Mouse (Mus musculus) limb, embryonic 14.5 days (tissue): Measurements from ENCODE around the gene P4hb. TPM values are rescaled to one million over a fixed set of nuclear protein-coding genes. Genes with fewer than 3 reads are reported as not detected.

Experiments used
- ATAC-seq: fragments of 200-750 bp; cut with Nextera tagmentation; 2 replicates; pipeline ENCODE4 v1.8.0; 2017; ENCODE audit warnings: low read depth, moderate number of reproducible peaks, moderate TSS enrichment; ENCODE audit not compliant: low FRiP score
- DNase-seq: peaks from one replicate; pipeline ENCODE4 v3.0.0-alpha.2; 2015; ENCODE audit warnings: low spot score
- H3K27ac ChIP-seq: fragments of 300-500 bp; sonication (generic); replicated peaks from 2 replicates; pipeline ENCODE4 v1.5.1; 2014; ENCODE audit warnings: low read depth, mild to moderate bottlenecking, low read length, moderate library complexity, mixed read lengths
- H3K27me3 ChIP-seq: fragments of 300-500 bp; sonication (generic); 2 replicates; pipeline ENCODE4 v1.6.1; 2014; ENCODE audit warnings: low read length, mixed read lengths; ENCODE audit not compliant: control insufficient read depth, insufficient read depth
- H3K36me3 ChIP-seq: fragments of 300-500 bp; sonication (generic); 2 replicates; pipeline ENCODE4 v1.6.1; 2014; ENCODE audit warnings: mild to moderate bottlenecking, low read length, moderate library complexity, mixed read lengths; ENCODE audit not compliant: control insufficient read depth, insufficient read depth
- H3K4me1 ChIP-seq: fragments of 300-500 bp; sonication (generic); 2 replicates; pipeline ENCODE4 v1.6.1; 2014; ENCODE audit warnings: antibody characterized with exemption, low read length, mixed read lengths; ENCODE audit not compliant: control insufficient read depth, insufficient read depth
- H3K4me2 ChIP-seq: fragments of 300-500 bp; sonication (generic); replicated peaks from 2 replicates; pipeline ENCODE4 v1.6.1; 2014; ENCODE audit warnings: low read depth, mild to moderate bottlenecking, low read length, moderate library complexity; ENCODE audit not compliant: severe bottlenecking
- H3K4me3 ChIP-seq: fragments of 300-500 bp; sonication (generic); replicated peaks from 2 replicates; pipeline ENCODE4 v1.5.1; 2014; ENCODE audit warnings: low read length
- H3K9ac ChIP-seq: fragments of 300-500 bp; sonication (generic); 2 replicates; pipeline ENCODE4 v1.6.1; 2014; ENCODE audit warnings: mild to moderate bottlenecking, low read depth, low read length, moderate library complexity; ENCODE audit not compliant: severe bottlenecking
- H3K9me3 ChIP-seq: fragments of 300-500 bp; sonication (generic); 2 replicates; pipeline ENCODE4 v1.6.1; 2016; ENCODE audit warnings: low read length; ENCODE audit not compliant: control insufficient read depth
- POLR2A ChIP-seq: fragments of 200-500 bp; IDR thresholded peaks from 2 replicates; pipeline ENCODE4 v1.8.0; 2012; ENCODE audit warnings: inconsistent platforms, mild to moderate bottlenecking, moderate library complexity, borderline replicate concordance; ENCODE audit not compliant: insufficient read depth, insufficient read length; ENCODE audit errors: extremely low read depth
- WGBS: fragments of 180-500 bp; shearing (Covaris S2); extraction: QIAGEN DNeasy Blood & Tissue Kit; methylation state at CpG from one replicate; pipeline ENCODE4 v1.1.7; 2014; 5-methylcytosine and 5-hydroxymethylcytosine counted together
- polyA plus RNA-seq, 2 experiments: library from polyadenylated mRNA; depleted of rRNA in 1 of 2; stranded (reverse) in 1 of 2; unstranded in 1 of 2; fragments of >200 nt; fragmentation: Nextera tagmentation in 1 of 2; extraction: Ambion mirVana in 1 of 2; gene quantifications; 2 replicates each; pipeline versions ENCODE4 v1.2.1 to v1.2.3; 2012 to 2014

The P4hb gene
- polyA plus RNA-seq, 2 experiments, result 645 to 988 TPM

DNA sequence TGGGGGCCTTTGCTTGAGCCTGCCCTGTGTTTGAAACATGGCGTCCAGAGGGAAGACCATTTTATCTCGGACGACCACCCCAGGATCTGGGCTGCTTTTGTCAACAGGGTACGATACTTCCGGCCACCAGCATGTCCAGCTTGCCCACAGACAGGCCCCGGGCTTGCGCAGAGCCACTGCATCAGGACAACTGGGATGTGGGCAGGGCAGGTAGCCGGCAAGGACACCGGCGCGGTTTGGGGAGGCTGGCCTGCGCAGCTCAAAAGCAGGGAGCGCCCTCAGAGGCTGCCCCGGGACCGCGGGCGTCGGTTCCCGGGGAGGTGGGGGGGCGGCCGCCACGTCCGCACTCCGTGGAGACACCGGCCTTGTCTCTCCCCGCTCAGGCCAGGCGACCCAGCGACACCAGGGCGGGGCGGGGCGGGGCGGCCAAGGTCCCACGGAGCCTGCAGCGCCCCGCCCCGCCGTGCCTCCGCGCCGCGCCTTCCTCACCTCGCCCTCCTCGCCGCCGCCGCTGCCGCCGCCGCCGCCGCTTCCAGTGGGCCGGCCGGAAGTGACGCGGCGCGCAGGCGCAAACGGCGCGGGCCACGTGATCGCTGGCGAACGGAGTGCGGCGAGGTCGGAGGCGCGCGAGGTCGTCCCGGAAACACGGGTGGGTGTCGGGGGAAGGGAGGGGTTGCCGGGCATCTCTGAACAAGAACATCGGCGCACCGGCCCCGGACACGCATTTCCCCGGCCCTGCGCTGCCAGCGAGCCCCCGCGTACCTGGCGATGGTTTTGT is 23.7 kb downstream of the P4hb start, which contains the start of gene Mcrip1:
Gene Mcrip1, minus strand, starts transcription at position 560 of the 778 bp plus-strand sequence.
- peaks cover 12% of the 10 kb centered on the region for H3K4me1 ChIP-seq
- WGBS, result under 1% methylated on average over 63 of the region's 87 CpGs
- peak within 1 kb of the TSS; percentile 90 for H3K27ac ChIP-seq

DNA sequence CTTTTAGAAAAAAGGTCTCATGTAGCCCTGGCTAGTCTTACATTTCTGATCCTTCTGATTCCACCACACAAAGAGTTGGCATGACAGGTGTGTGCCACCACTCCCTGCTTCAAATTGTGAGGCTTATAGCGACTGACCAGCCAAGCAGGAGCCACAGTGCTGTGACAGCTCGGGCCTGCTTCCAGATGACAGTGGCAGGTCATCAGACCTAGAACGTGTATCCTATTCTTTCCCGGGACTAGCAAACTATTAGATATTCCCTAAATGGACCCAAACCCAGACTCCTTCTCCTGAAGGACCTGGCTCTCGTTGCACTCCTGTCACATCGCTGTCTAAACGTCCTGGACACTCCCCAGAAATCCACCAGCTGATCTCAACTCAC is 24.3 kb downstream of the P4hb start:
- no peaks in the 10 kb centered on the region for H3K9me3 ChIP-seq
- H3K27me3 ChIP-seq, result no peaks in the 10 kb centered on the region
- H3K4me2 ChIP-seq, result peak overlapping the region; percentile 67
- no peak for DNase-seq
- no peak for ATAC-seq
- peak overlapping the region; percentile 90 for H3K27ac ChIP-seq
- TF ChIP-seq POLR2A, result no peak
- peaks cover 15% of the 10 kb centered on the region for H3K36me3 ChIP-seq
- peaks cover 12% of the 10 kb centered on the region for H3K4me1 ChIP-seq
- H3K4me3 ChIP-seq, result peak overlapping the region; percentile 98
- 22% methylated on average over 7 of the region's 7 CpGs for WGBS
- peak overlapping the region; percentile 98 for H3K9ac ChIP-seq

More for the DNA sequence above, 23.7 kb downstream of the P4hb start, which contains the start of gene Mcrip1:
- Histone ChIP-seq H3K4me2 (peak within 1 kb of the TSS; percentile 67), H3K9ac (peak within 1 kb of the TSS; percentile 98), H3K36me3 (peaks cover 9% of the 10 kb centered on the region), H3K9me3 (no peaks in the 10 kb centered on the region), H3K4me3 (peak within 1 kb of the TSS; percentile 98), H3K27me3 (no peaks in the 10 kb centered on the region)
- 0 out of 2 replicates have a peak, but pooled peaks have one; percentile 38 for TF ChIP-seq POLR2A
- ATAC-seq (peak; percentile 91), DNase-seq (peak; percentile 85)

DNA sequence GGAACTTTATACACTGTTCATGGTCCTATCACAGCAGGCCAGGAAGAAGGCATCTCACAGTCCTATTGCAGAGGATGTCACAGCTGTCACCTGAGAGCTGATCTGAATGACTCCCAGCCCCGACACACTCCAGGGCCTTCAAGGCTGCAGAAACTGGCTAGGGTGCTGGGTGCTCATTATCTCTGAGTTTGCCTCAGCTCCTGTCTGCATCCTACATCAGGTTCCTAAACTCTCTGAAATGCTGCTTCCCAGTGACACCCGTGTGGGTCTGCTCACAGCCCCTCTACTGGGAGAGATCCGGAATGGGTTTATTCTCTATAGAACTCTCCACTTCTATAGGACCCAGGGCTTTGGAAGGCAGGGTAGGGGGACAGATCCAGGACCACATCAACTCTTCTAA is 24.8 kb downstream of the P4hb start:
- TF ChIP-seq POLR2A, result no peak
- DNase-seq (no peak), ATAC-seq (no peak)
- H3K4me3 ChIP-seq, result peak overlapping the region; percentile 98
- H3K36me3 ChIP-seq, result peaks cover 20% of the 10 kb centered on the region
- peak overlapping the region; percentile 98; the same call in 1 of the 2 replicates for H3K9ac ChIP-seq
- H3K27ac ChIP-seq, result no peak overlapping the region
- H3K4me2 ChIP-seq, result peak overlapping the region; percentile 67
- H3K27me3 ChIP-seq, result no peaks in the 10 kb centered on the region
- H3K4me1 ChIP-seq, result peaks cover 12% of the 10 kb centered on the region
- H3K9me3 ChIP-seq, result no peaks in the 10 kb centered on the region
- WGBS, result 89% methylated on average over 3 of the region's 3 CpGs

DNA sequence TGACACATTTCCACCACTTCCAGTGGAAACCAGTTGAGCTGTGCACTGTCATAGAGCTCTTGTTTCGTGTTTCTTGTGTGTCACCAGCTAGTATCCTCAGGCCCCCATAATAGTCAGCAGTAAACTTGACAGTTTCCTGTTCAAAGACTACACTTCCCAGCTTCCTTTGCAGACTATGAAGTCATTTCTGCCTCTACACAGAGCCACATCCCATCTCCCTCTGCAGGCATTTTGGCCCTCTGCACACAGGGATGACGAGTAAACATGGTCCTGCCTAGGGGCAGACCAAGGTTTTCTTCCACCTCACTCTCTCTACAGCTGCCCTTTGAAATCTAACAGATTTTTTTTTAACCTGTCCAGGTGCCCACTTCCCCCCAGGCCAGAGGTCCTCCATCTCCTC is 25.6 kb downstream of the P4hb start:
- no peak overlapping the region for H3K27ac ChIP-seq
- 61% methylated on average over 2 of the region's 2 CpGs for whole genome bisulfite sequencing
- H3K27me3 ChIP-seq, result no peaks in the 10 kb centered on the region
- DNase-seq (no peak), ATAC-seq (no peak)
- H3K4me3 ChIP-seq, result no peak overlapping the region
- no peaks in the 10 kb centered on the region for H3K9me3 ChIP-seq
- H3K9ac ChIP-seq, result 0 out of 2 replicates have a peak overlapping the region, but pooled peaks have one; percentile 98
- H3K4me1 ChIP-seq, result peaks cover 12% of the 10 kb centered on the region
- H3K36me3 ChIP-seq, result peaks cover 28% of the 10 kb centered on the region
- no peak for TF ChIP-seq POLR2A
- H3K4me2 ChIP-seq, result no peak overlapping the region

DNA sequence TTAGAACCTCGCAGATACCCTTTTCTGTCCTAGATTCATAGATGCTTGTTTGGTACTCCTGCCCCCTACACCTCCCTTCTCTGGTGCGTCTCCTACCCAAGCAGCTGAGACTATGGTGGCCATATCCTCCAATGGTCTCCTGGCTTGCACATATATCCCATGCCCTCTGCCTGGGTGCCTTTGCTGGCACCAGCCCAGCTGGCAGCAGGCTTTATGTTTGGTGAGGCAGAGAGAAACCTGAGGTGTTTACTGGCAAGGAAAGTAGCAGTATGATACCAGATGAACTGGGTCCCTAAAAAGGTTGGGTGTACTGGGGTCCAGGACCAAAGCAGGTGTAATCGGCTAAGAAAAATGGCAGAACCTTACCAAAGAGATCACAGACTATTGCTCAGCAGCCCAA is 27.1 kb downstream of the P4hb start:
- Histone ChIP-seq H3K27ac (no peak overlapping the region), H3K27me3 (no peaks in the 10 kb centered on the region), H3K4me3 (no peak overlapping the region), H3K36me3 (peaks cover 40% of the 10 kb centered on the region), H3K4me2 (no peak overlapping the region), H3K9ac (no peak overlapping the region), H3K9me3 (no peaks in the 10 kb centered on the region), H3K4me1 (peaks cover 12% of the 10 kb centered on the region)
- no peak for TF ChIP-seq POLR2A
- 96% methylated on average over 3 of the region's 3 CpGs for WGBS
- no peak for ATAC-seq
- no peak for DNase-seq
